Mouse (Mus musculus) MEL (cell line): Measurements from ENCODE around the gene Sbno2. TPM values are rescaled to one million over a fixed set of nuclear protein-coding genes. Genes with fewer than 3 reads are reported as not detected.

Experiments used
- DNase-seq: peaks from one replicate; pipeline ENCODE4 v3.0.0; 2011; ENCODE audit warnings: low read depth, low spot score
- H3K27ac ChIP-seq: 2 replicates; pipeline ENCODE4 v1.5.1; 2012; ENCODE audit warnings: low read depth, mild to moderate bottlenecking, control low read depth, low read length, moderate library complexity; ENCODE audit not compliant: control insufficient read depth
- H3K27me3 ChIP-seq, 2 experiments: fragments of 150-350 bp in 1 of 2; sonication (generic) in 1 of 2; 2 replicates each; pipeline ENCODE4 v1.6.1; 2012; ENCODE audit warnings: low read length in 2 of 2, mild to moderate bottlenecking in 2 of 2, improper control_type of control experiment in 1 of 2, moderate library complexity in 1 of 2; ENCODE audit not compliant: insufficient read depth in 2 of 2, control insufficient read depth in 1 of 2
- H3K36me3 ChIP-seq, 2 experiments: 2 replicates each; pipeline ENCODE4 v1.6.1; 2012 to 2014; ENCODE audit warnings: low read length in 2 of 2, improper control_type of control experiment in 1 of 2, inconsistent platforms in 1 of 2, mild to moderate bottlenecking in 1 of 2; ENCODE audit not compliant: insufficient read depth in 2 of 2, control insufficient read depth in 1 of 2
- H3K4me1 ChIP-seq, 2 experiments: fragments of 150-350 bp in 1 of 2; sonication (generic) in 1 of 2; 2 replicates each; pipeline ENCODE4 v1.6.1; 2012; ENCODE audit warnings: low read length in 2 of 2, improper control_type of control experiment in 1 of 2, mild to moderate bottlenecking in 1 of 2; ENCODE audit not compliant: insufficient read depth in 2 of 2, control insufficient read depth in 1 of 2
- H3K4me3 ChIP-seq, 2 experiments: fragments of 150-350 bp in 1 of 2; sonication (generic) in 1 of 2; 2 replicates each; pipeline ENCODE4 v1.5.1; 2012; ENCODE audit warnings: low read depth in 2 of 2, low read length in 2 of 2, mild to moderate bottlenecking in 2 of 2, moderate library complexity in 2 of 2, control low read depth in 1 of 2, improper control_type of control experiment in 1 of 2; ENCODE audit not compliant: control insufficient read depth in 1 of 2, insufficient read depth in 1 of 2
- H3K79me2 ChIP-seq: 2 replicates; pipeline ENCODE4 v1.6.1; 2012; ENCODE audit warnings: mild to moderate bottlenecking, low read length, moderate library complexity; ENCODE audit not compliant: control insufficient read depth, poor library complexity, insufficient read depth
- H3K9ac ChIP-seq: 2 replicates; pipeline ENCODE4 v1.6.1; 2012; ENCODE audit warnings: low read depth, mild to moderate bottlenecking, control low read depth, low read length, moderate library complexity; ENCODE audit not compliant: control insufficient read depth, poor library complexity, severe bottlenecking
- H3K9me3 ChIP-seq: fragments of 150-350 bp; sonication (generic); replicated peaks from 2 replicates; pipeline ENCODE4 v1.6.1; 2012; ENCODE audit warnings: mild to moderate bottlenecking, low read length, improper control_type of control experiment, moderate library complexity; ENCODE audit not compliant: insufficient read depth
- BHLHE40 ChIP-seq: IDR thresholded peaks from 2 replicates; pipeline ENCODE4 v1.6.1; 2012; ENCODE audit warnings: low read depth, mild to moderate bottlenecking, inconsistent platforms, low read length, improper control_type of control experiment, borderline replicate concordance
- CTCF ChIP-seq, 3 experiments: IDR thresholded peaks in 2 of 3; conservative IDR thresholded peaks in 1 of 3; 2 replicates each; pipeline ENCODE4 v1.5.1; 2011 to 2012; ENCODE audit warnings: low read length in 3 of 3, low read depth in 2 of 3, mild to moderate bottlenecking in 2 of 3, improper control_type of control experiment in 1 of 3, inconsistent platforms in 1 of 3, mixed read lengths in 1 of 3, moderate library complexity in 1 of 3; ENCODE audit not compliant: control insufficient read depth in 1 of 3, insufficient read depth in 1 of 3, poor library complexity in 1 of 3, severe bottlenecking in 1 of 3
- E2F4 ChIP-seq: IDR thresholded peaks from 2 replicates; pipeline ENCODE4 v1.6.1; 2011; ENCODE audit warnings: low read depth, low read length, improper control_type of control experiment, borderline replicate concordance
- EP300 ChIP-seq, 2 experiments: IDR thresholded peaks; 2 replicates each; pipeline ENCODE4 v1.6.1; 2011; ENCODE audit warnings: improper control_type of control experiment in 2 of 2, low read length in 2 of 2, low read depth in 1 of 2, mild to moderate bottlenecking in 1 of 2
- GATA1 ChIP-seq: IDR thresholded peaks from 2 replicates; pipeline ENCODE4 v1.6.1; 2011; ENCODE audit warnings: low read depth, low read length, improper control_type of control experiment
- HCFC1 ChIP-seq: IDR thresholded peaks from 2 replicates; pipeline ENCODE4 v1.6.1; 2012; ENCODE audit warnings: low read depth, mild to moderate bottlenecking, inconsistent platforms, low read length, improper control_type of control experiment, moderate library complexity
- KAT2A ChIP-seq: conservative IDR thresholded peaks from 2 replicates; pipeline ENCODE4 v1.6.1; 2012; ENCODE audit warnings: low read depth, low read length, improper control_type of control experiment, inconsistent platforms
- MAX ChIP-seq: IDR thresholded peaks from 2 replicates; pipeline ENCODE4 v1.6.1; 2011; ENCODE audit warnings: low read length, improper control_type of control experiment
- MAZ ChIP-seq: IDR thresholded peaks from 2 replicates; pipeline ENCODE4 v1.6.1; 2012; ENCODE audit warnings: low read depth, mild to moderate bottlenecking, inconsistent platforms, low read length, improper control_type of control experiment
- MEF2A ChIP-seq: IDR thresholded peaks from 2 replicates; pipeline ENCODE4 v1.6.1; 2014; ENCODE audit warnings: low read depth, mild to moderate bottlenecking, inconsistent platforms, low read length, improper control_type of control experiment; ENCODE audit not compliant: poor library complexity, insufficient replicate concordance, severe bottlenecking; ENCODE audit errors: extremely low read depth
- MXI1 ChIP-seq: IDR thresholded peaks from 2 replicates; pipeline ENCODE4 v1.6.1; 2011; ENCODE audit warnings: mild to moderate bottlenecking, low read depth, low read length, improper control_type of control experiment
- MYB ChIP-seq: IDR thresholded peaks from 2 replicates; pipeline ENCODE4 v1.6.1; 2011; ENCODE audit warnings: mild to moderate bottlenecking, low read depth, low read length, improper control_type of control experiment
- MYC ChIP-seq: IDR thresholded peaks from 2 replicates; pipeline ENCODE4 v1.6.1; 2011; ENCODE audit warnings: low read depth, mild to moderate bottlenecking, low read length, improper control_type of control experiment, moderate library complexity
- NELFE ChIP-seq: IDR thresholded peaks from 2 replicates; pipeline ENCODE4 v1.6.1; 2011; ENCODE audit warnings: low read depth, low read length, improper control_type of control experiment
- NRF1 ChIP-seq: IDR thresholded peaks from 2 replicates; pipeline ENCODE4 v1.6.1; 2014; ENCODE audit warnings: low read depth, mild to moderate bottlenecking, inconsistent platforms, low read length, improper control_type of control experiment, moderate library complexity; ENCODE audit not compliant: poor library complexity, insufficient read depth, severe bottlenecking
- POLR2A ChIP-seq, 2 experiments: IDR thresholded peaks; 2 replicates each; pipeline ENCODE4 v1.6.1; 2011 to 2012; ENCODE audit warnings: low read length in 2 of 2, mild to moderate bottlenecking in 2 of 2, control low read depth in 1 of 2, improper control_type of control experiment in 1 of 2, low read depth in 1 of 2, moderate library complexity in 1 of 2; ENCODE audit not compliant: control insufficient read depth in 1 of 2, insufficient read depth in 1 of 2, poor library complexity in 1 of 2
- POLR2AphosphoS2 ChIP-seq: IDR thresholded peaks from 2 replicates; pipeline ENCODE4 v1.6.1; 2011; ENCODE audit warnings: low read length, improper control_type of control experiment
- RAD21 ChIP-seq: IDR thresholded peaks from 2 replicates; pipeline ENCODE4 v1.6.1; 2011; ENCODE audit warnings: mild to moderate bottlenecking, low read depth, low read length, improper control_type of control experiment
- RCOR1 ChIP-seq: IDR thresholded peaks from 2 replicates; pipeline ENCODE4 v1.6.1; 2012; ENCODE audit warnings: low read depth, mild to moderate bottlenecking, inconsistent platforms, low read length, improper control_type of control experiment
- SIN3A ChIP-seq: IDR thresholded peaks from 2 replicates; pipeline ENCODE4 v1.6.1; 2012; ENCODE audit warnings: low read length, improper control_type of control experiment, inconsistent platforms
- UBTF ChIP-seq: IDR thresholded peaks from 2 replicates; pipeline ENCODE4 v1.6.1; 2012; ENCODE audit warnings: low read depth, mild to moderate bottlenecking, inconsistent platforms, low read length, improper control_type of control experiment, moderate library complexity, borderline replicate concordance; ENCODE audit not compliant: insufficient read depth
- USF1 ChIP-seq: IDR thresholded peaks from 2 replicates; pipeline ENCODE4 v1.6.1; 2014; ENCODE audit warnings: low read depth, mild to moderate bottlenecking, inconsistent platforms, low read length, improper control_type of control experiment, moderate library complexity
- USF2 ChIP-seq, 2 experiments: IDR thresholded peaks; 2 replicates each; pipeline ENCODE4 v1.6.1; 2011 to 2012; ENCODE audit warnings: improper control_type of control experiment in 2 of 2, low read length in 2 of 2, borderline replicate concordance in 1 of 2, inconsistent platforms in 1 of 2, low read depth in 1 of 2, mild to moderate bottlenecking in 1 of 2; ENCODE audit not compliant: insufficient read depth in 1 of 2
- ZC3H11A ChIP-seq: IDR thresholded peaks from 2 replicates; pipeline ENCODE4 v1.6.1; 2012; ENCODE audit warnings: low read depth, mild to moderate bottlenecking, inconsistent platforms, low read length, improper control_type of control experiment
- ZKSCAN1 ChIP-seq: IDR thresholded peaks from 2 replicates; pipeline ENCODE4 v1.6.1; 2012; ENCODE audit warnings: low read depth, mild to moderate bottlenecking, inconsistent platforms, low read length, improper control_type of control experiment, moderate library complexity
- ZMIZ1 ChIP-seq: IDR thresholded peaks from 2 replicates; pipeline ENCODE4 v1.6.1; 2012; ENCODE audit warnings: low read depth, mild to moderate bottlenecking, inconsistent platforms, low read length, improper control_type of control experiment, moderate library complexity
- polyA plus RNA-seq, 2 experiments: library from polyadenylated mRNA; stranded (reverse) in 1 of 2; unstranded in 1 of 2; fragments of >175 nt in 1 of 2; fragments of >200 nt in 1 of 2; gene quantifications; 2 replicates each; pipeline versions ENCODE4 v1.2.1 to v1.2.4; 2012; ENCODE audit warnings: low replicate concordance in 2 of 2, low read depth in 1 of 2; ENCODE audit not compliant: insufficient read length in 2 of 2, insufficient read depth in 1 of 2, missing spikeins in 1 of 2
- total RNA-seq: library from RNA; depleted of rRNA; stranded (reverse); fragments of 300-350 nt; gene quantifications from 2 replicates; pipeline ENCODE4 v1.2.3, GENCODE M21; 2012

The Sbno2 gene
- total and polyA plus RNA-seq, 3 experiments: 15.8 to 29.0 TPM; not detected in 1

- TF ChIP-seq E2F4 (no peak), POLR2A (IDR thresholded peaks at IDR 0.05; ENCODE audit: control insufficient read depth in 1 of 2, insufficient read depth in 1 of 2, low read depth in 1 of 2, low read length in 2 of 2, poor library complexity in 1 of 2) (no peak), MAZ (no peak), KAT2A (no peak), UBTF (no peak), MYC (no peak), EP300 (IDR thresholded peaks at IDR 0.05; ENCODE audit: low read depth in 1 of 2, low read length in 2 of 2) (no peak), SIN3A (no peak), BHLHE40 (no peak), ZC3H11A (no peak), MAX (no peak), GATA1 (no peak), USF2 (IDR thresholded peaks at IDR 0.05; ENCODE audit: borderline replicate concordance in 1 of 2, insufficient read depth in 1 of 2, low read depth in 1 of 2, low read length in 2 of 2) (no peak), MYB (no peak)
- TF ChIP-seq, all 39 proteins: peak for 0
- Histone ChIP-seq H3K27me3 (no peaks in the 10 kb centered on the region), H3K4me3 (no peak overlapping the region), H3K4me1 (peaks cover 0 to 18% of the 10 kb centered on the region in 2 experiments; a peak in 2 of 4 replicates), H3K79me2 (no peaks in the 10 kb centered on the region; the same call in 1 of the 2 replicates), H3K27ac (no peak overlapping the region), H3K9me3 (no peaks in the 10 kb centered on the region), H3K36me3 (peaks cover 0 to 13% of the 10 kb centered on the region in 2 experiments; a peak in 3 of 4 replicates), H3K9ac (no peak overlapping the region)
- no peak for DNase-seq
Observed at GRCm38 (mm10) chr10:80077312-80077711, 28.1 kb downstream of the Sbno2 start.

DNA sequence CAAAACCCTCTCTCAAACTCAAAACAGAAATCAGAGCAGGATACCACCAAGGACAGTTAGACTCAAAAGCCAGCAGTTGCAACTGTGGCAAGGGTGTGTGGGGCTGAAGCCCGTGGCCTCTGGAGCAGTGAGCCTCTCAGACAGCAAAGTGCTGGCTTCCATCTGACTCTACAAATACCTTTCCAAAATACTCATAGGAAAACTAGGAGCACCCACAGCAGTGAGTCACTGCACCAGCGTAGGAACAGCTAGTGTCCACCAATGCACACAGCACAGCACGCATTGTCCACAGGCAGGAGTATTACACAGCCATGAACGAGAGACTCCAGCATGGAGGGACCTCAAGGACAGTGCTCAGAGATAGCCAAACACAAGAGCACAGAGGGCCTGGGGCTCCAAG lies 29.0 kb downstream of the Sbno2 start:
- no peak overlapping the region for H3K9ac ChIP-seq
- H3K9me3 ChIP-seq: no peaks in the 10 kb centered on the region
- peaks cover 0 to 22% of the 10 kb centered on the region in 2 experiments; a peak in 2 of 4 replicates for H3K4me1 ChIP-seq
- no peak for DNase-seq
- H3K27me3 ChIP-seq: no peaks in the 10 kb centered on the region
- no peaks in the 10 kb centered on the region; the same call in 1 of the 2 replicates for H3K79me2 ChIP-seq
- H3K36me3 ChIP-seq: peaks cover 0 to 19% of the 10 kb centered on the region in 2 experiments; a peak in 3 of 4 replicates
- H3K4me3 ChIP-seq: no peak overlapping the region
- no peak overlapping the region for H3K27ac ChIP-seq
- no peak for TF ChIP-seq ZMIZ1
- TF ChIP-seq POLR2AphosphoS2: no peak
- no peak for TF ChIP-seq NELFE
- TF ChIP-seq MYB: no peak
- no peak for TF ChIP-seq KAT2A
- no peak for TF ChIP-seq USF1
- no peak for TF ChIP-seq GATA1
- no peak for TF ChIP-seq MXI1
- no peak for TF ChIP-seq NRF1
- TF ChIP-seq MAZ: no peak
- TF ChIP-seq RCOR1: no peak
- no peak for TF ChIP-seq ZKSCAN1
- no peak for TF ChIP-seq RAD21
- no peak for TF ChIP-seq MEF2A
- no peak for TF ChIP-seq USF2 (IDR thresholded peaks at IDR 0.05; ENCODE audit: borderline replicate concordance in 1 of 2, insufficient read depth in 1 of 2, low read depth in 1 of 2, low read length in 2 of 2)
- TF ChIP-seq CTCF (IDR thresholded peaks at IDR 0.05 in 2 of 3, conservative IDR thresholded peaks at IDR 0.05 in 1 of 3; ENCODE audit: control insufficient read depth in 1 of 3, insufficient read depth in 1 of 3, low read depth in 2 of 3, low read length in 3 of 3, poor library complexity in 1 of 3, severe bottlenecking in 1 of 3): no peak
- no peak for TF ChIP-seq HCFC1
- TF ChIP-seq MYC: no peak
